Mouse (Mus musculus) embryonic facial prominence, embryonic 14.5 days (tissue): ENCODE data around the gene Il18bp. TPM values are rescaled to one million over a fixed set of nuclear protein-coding genes. Genes with fewer than 3 reads are reported as not detected.
"Not testable (repeated sequence)": the region's sequence is repeated elsewhere in the genome, so short reads cannot be mapped to it uniquely, and the experiment has no call there.

Source experiments
- ATAC-seq: fragments of 200-750 bp; cut with Nextera tagmentation; 2 replicates; pipeline ENCODE4 v1.8.0; 2017; ENCODE audit warnings: low read depth, moderate number of reproducible peaks, moderate TSS enrichment
- DNase-seq: peaks from one replicate; pipeline ENCODE4 v3.0.0-alpha.2; 2015; ENCODE audit warnings: low spot score
- H3K27ac ChIP-seq: fragments of 300-500 bp; sonication (generic); replicated peaks from 2 replicates; pipeline ENCODE4 v1.5.1; 2014; ENCODE audit warnings: low read depth, mild to moderate bottlenecking, low read length, moderate library complexity
- H3K27me3 ChIP-seq: fragments of 300-500 bp; sonication (generic); replicated peaks from 2 replicates; pipeline ENCODE4 v1.6.1; 2014; ENCODE audit warnings: low read length; ENCODE audit not compliant: control insufficient read depth, insufficient read depth
- H3K36me3 ChIP-seq: fragments of 300-500 bp; sonication (generic); 2 replicates; pipeline ENCODE4 v1.6.1; 2014; ENCODE audit warnings: low read length, mixed read lengths; ENCODE audit not compliant: control insufficient read depth, insufficient read depth
- H3K4me1 ChIP-seq: fragments of 300-500 bp; sonication (generic); 2 replicates; pipeline ENCODE4 v1.6.1; 2014; ENCODE audit warnings: antibody characterized with exemption, low read length; ENCODE audit not compliant: control insufficient read depth, insufficient read depth
- H3K4me2 ChIP-seq: fragments of 300-500 bp; sonication (generic); 2 replicates; pipeline ENCODE4 v1.6.1; 2014; ENCODE audit warnings: low read depth, mild to moderate bottlenecking, low read length, moderate library complexity, mixed read lengths
- H3K4me3 ChIP-seq: fragments of 300-500 bp; sonication (generic); 2 replicates; pipeline ENCODE4 v1.5.1; 2014; ENCODE audit warnings: low read depth, mild to moderate bottlenecking, low read length
- H3K9ac ChIP-seq: fragments of 300-500 bp; sonication (generic); 2 replicates; pipeline ENCODE4 v1.6.1; 2014; ENCODE audit warnings: low read depth, mild to moderate bottlenecking, low read length, moderate library complexity, mixed read lengths
- H3K9me3 ChIP-seq: fragments of 300-500 bp; sonication (generic); 2 replicates; pipeline ENCODE4 v1.6.1; 2016; ENCODE audit warnings: low read length; ENCODE audit not compliant: control insufficient read depth
- WGBS: fragments of 180-500 bp; shearing (Covaris S2); extraction: QIAGEN DNeasy Blood & Tissue Kit; methylation state at CpG from one replicate; pipeline ENCODE4 v1.1.7; 2014; 5-methylcytosine and 5-hydroxymethylcytosine counted together
- polyA plus RNA-seq: library from polyadenylated mRNA; unstranded; fragments of >200 nt; fragmentation: Nextera tagmentation; extraction: Ambion mirVana; gene quantifications from 2 replicates; pipeline ENCODE4 v1.2.1, GENCODE M21; 2014

Gene Il18bp
- polyA plus RNA-seq, 1 experiment from 2014 or later = 2.0 TPM

DNA sequence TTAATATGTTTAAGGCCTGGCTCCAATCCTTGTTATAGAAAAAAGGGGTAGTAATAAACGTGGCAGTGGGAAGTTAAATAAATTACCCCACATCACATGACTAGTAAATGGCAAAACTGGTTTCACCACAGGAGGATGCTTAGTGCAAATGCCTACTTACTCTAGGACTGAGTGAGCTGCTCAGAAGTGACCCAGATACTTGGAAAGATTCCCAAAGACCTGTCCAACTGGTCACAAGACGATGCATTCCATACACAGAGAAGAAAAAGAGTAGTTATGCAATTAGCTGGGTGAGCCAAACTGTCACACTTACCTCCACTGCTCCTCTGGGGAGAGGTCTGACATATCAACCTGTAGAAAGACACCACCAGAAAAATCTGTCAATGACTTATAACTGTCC, 23.8 kb upstream of the Il18bp start:
- no peaks in the 10 kb centered on the region for H3K9me3 ChIP-seq
- no peaks in the 10 kb centered on the region for H3K4me1 ChIP-seq
- no peak for ATAC-seq
- peaks cover 55% of the 10 kb centered on the region for H3K36me3 ChIP-seq
- no peak overlapping the region for H3K9ac ChIP-seq
- no peaks in the 10 kb centered on the region for H3K27me3 ChIP-seq
- H3K4me3 ChIP-seq = no peak overlapping the region
- WGBS = 68% methylated on average over 2 of the region's 2 CpGs
- H3K4me2 ChIP-seq = no peak overlapping the region
- DNase-seq = no peak
- H3K27ac ChIP-seq = no peak overlapping the region

GRCm38 (mm10) chr7:102037318-102037717, 18.8 kb upstream of the Il18bp start:
- DNase-seq = peak; percentile 29
- H3K9ac ChIP-seq = no peak overlapping the region
- H3K27ac ChIP-seq = no peak overlapping the region
- H3K36me3 ChIP-seq = peaks cover 95% of the 10 kb centered on the region
- H3K4me1 ChIP-seq = no peaks in the 10 kb centered on the region
- no peaks in the 10 kb centered on the region for H3K27me3 ChIP-seq
- ATAC-seq = no peak
- no peak overlapping the region for H3K4me2 ChIP-seq
- no peak overlapping the region for H3K4me3 ChIP-seq
- 93% methylated on average over 3 of the region's 3 CpGs for WGBS
- H3K9me3 ChIP-seq = no peaks in the 10 kb centered on the region

GRCm38 (mm10) chr7:102035534-102035933, 17.0 kb upstream of the Il18bp start:
- H3K4me3 ChIP-seq = no peak overlapping the region
- H3K27me3 ChIP-seq = no peaks in the 10 kb centered on the region
- H3K9me3 ChIP-seq = no peaks in the 10 kb centered on the region
- DNase-seq (no peak), ATAC-seq (no peak)
- H3K4me1 ChIP-seq = no peaks in the 10 kb centered on the region
- peaks cover 96% of the 10 kb centered on the region for H3K36me3 ChIP-seq
- no peak overlapping the region for H3K4me2 ChIP-seq
- WGBS = 94% methylated on average over 2 of the region's 2 CpGs
- H3K27ac ChIP-seq = no peak overlapping the region
- no peak overlapping the region for H3K9ac ChIP-seq

GRCm38 (mm10) chr7:102034904-102035303, 16.4 kb upstream of the Il18bp start:
- Histone ChIP-seq H3K4me3 (no peak overlapping the region), H3K27ac (no peak overlapping the region), H3K27me3 (no peaks in the 10 kb centered on the region), H3K4me2 (no peak overlapping the region), H3K9me3 (no peaks in the 10 kb centered on the region), H3K36me3 (peaks cover 96% of the 10 kb centered on the region), H3K4me1 (no peaks in the 10 kb centered on the region), H3K9ac (no peak overlapping the region)
- ATAC-seq = no peak
- WGBS = 93% methylated on average over 1 of the region's 1 CpGs
- no peak for DNase-seq

DNA sequence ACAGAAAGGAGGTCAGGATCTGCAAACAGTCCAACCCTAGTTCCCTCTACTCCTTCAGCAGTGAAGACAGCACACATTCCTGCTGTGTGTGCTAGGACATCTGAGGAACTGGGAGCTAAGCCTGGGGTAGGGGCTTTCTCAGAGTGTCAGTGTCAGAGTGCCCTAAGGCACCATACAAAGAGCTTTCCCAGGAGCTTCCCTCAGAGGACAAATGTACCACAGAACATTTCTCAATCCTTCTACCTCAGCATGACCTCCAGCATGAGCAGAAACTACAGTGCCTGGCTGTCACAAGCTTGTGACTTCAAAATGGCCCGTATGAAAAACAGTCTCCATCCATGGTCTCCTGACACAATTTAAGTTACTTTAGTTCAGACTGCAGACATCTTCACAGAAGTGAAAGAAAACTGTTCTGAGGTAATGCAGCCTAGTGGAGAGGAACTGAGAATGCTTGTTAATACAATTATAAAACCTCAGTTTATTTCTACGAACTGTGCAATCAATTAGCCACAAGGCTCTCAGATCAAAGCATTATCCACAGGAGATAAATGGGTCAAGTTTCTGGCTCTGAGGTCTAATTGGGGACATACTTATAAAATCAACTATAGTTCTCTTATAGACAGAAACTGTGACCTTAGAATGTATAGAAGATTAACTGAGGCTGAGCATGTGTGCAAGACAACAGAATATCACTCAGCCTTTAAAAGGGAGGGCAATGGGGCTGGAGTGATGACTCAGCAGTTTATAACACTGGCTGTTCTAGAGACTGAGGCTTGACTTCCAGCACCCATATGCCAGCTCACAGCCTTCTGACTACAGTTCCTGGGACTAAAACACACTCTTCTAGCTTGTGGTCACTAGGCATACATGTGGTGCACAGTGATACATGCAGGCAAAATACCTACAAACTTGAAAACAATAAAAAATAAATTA, 7.0 kb upstream of the Il18bp start:
- H3K36me3 ChIP-seq = peaks cover 74% of the 10 kb centered on the region
- WGBS = 78% methylated on average over 2 of the region's 2 CpGs
- H3K4me3 ChIP-seq = no peak overlapping the region
- H3K9ac ChIP-seq = no peak overlapping the region
- no peaks in the 10 kb centered on the region for H3K4me1 ChIP-seq
- no peak overlapping the region for H3K4me2 ChIP-seq
- ATAC-seq = no peak
- no peaks in the 10 kb centered on the region for H3K27me3 ChIP-seq
- no peak for DNase-seq
- H3K9me3 ChIP-seq = no peaks in the 10 kb centered on the region
- no peak overlapping the region for H3K27ac ChIP-seq

- Histone ChIP-seq H3K36me3 (peaks cover 72% of the 10 kb centered on the region), H3K9ac (no peak overlapping the region)
Observed at GRCm38 (mm10) chr7:102023821-102024220, 5.3 kb upstream of the Il18bp start.

DNA sequence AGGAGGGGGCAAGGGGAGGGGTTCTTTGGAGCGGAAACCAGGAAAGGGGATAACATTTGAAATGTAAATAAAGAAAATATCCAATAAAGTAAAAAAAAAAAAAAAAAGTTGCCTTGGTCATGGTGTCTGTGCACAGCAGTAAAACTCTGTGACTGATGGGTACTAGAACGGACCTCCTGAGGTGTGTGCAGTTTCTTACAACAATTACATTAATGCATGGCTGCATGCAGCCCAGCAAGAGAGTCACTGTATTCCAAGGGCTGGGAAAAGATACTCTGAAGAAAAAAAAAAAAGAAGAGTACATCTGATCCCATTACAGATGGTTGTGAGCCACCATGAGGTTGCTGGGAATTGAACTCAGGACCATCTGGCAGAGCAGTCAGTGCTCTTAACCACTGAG, 2.4 kb upstream of the Il18bp start:
- H3K27me3 ChIP-seq, H3K4me2 ChIP-seq, DNase-seq, H3K9ac ChIP-seq, H3K27ac ChIP-seq, ATAC-seq, H3K4me3 ChIP-seq, H3K4me1 ChIP-seq, H3K9me3 ChIP-seq: not testable (repeated sequence)
- WGBS = 80% methylated on average over 2 of the region's 2 CpGs
- peaks cover 74% of the 10 kb centered on the region for H3K36me3 ChIP-seq

More at GRCm38 (mm10) chr7:102023821-102024220, 5.3 kb upstream of the Il18bp start:
- Histone ChIP-seq H3K4me2 (no peak overlapping the region), H3K4me1 (no peaks in the 10 kb centered on the region), H3K27ac (no peak overlapping the region), H3K9me3 (no peaks in the 10 kb centered on the region), H3K4me3 (no peak overlapping the region), H3K27me3 (no peaks in the 10 kb centered on the region)
- DNase-seq (no peak), ATAC-seq (no peak)
- 95% methylated on average over 9 of the region's 9 CpGs for WGBS

DNA sequence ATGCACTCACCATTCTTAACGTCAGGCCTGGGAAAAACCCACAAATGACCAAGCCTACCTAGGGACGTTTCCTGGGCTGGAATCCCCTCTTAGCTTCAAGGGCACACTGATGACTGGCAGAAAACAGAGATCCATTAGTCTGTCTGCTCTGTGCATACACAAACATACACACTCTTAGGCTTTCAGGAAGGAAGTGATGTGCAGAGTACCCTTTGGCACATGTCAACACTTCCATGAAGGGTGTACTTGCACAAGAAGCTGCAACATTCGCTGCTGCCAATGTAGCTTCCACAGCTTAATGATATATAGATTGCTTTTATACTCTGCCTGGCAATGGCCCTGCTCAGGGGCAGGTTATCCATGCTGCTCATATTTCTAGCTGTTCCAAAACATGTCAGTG, 872 bp upstream of the Il18bp start:
- no peak overlapping the region for H3K4me3 ChIP-seq
- H3K4me2 ChIP-seq = no peak overlapping the region
- WGBS = 72% methylated on average over 3 of the region's 3 CpGs
- H3K4me1 ChIP-seq = no peaks in the 10 kb centered on the region
- H3K27ac ChIP-seq = no peak overlapping the region
- ATAC-seq (no peak), DNase-seq (no peak)
- H3K36me3 ChIP-seq = peaks cover 84% of the 10 kb centered on the region
- H3K9ac ChIP-seq = no peak overlapping the region
- H3K27me3 ChIP-seq = no peaks in the 10 kb centered on the region
- no peaks in the 10 kb centered on the region for H3K9me3 ChIP-seq

- Histone ChIP-seq H3K36me3 (peaks cover 86% of the 10 kb centered on the region), H3K27me3 (no peaks in the 10 kb centered on the region), H3K27ac (no peak overlapping the region), H3K4me2 (no peak overlapping the region), H3K9ac (no peak overlapping the region), H3K9me3 (no peaks in the 10 kb centered on the region), H3K4me1 (no peaks in the 10 kb centered on the region), H3K4me3 (no peak overlapping the region)
- 84% methylated on average over 7 of the region's 7 CpGs for WGBS
- DNase-seq = no peak
- no peak for ATAC-seq
Observed at GRCm38 (mm10) chr7:102018034-102018433, 456 bp downstream of the Il18bp start.
